Mouse (Mus musculus) left cerebral cortex, postnatal 25 days (tissue): Measurements from ENCODE around the gene Mrto4. TPM values are rescaled to one million over a fixed set of nuclear protein-coding genes. Genes with fewer than 3 reads are reported as not detected.

Source experiments
- DNase-seq, 2 experiments: peaks; one replicate each; pipeline ENCODE4 v3.0.0; 2022; ENCODE audit warnings: low spot score in 2 of 2, mixed read lengths in 1 of 2
- intact Hi-C: fragments of 180-260 bp; cut with DNase I; formaldehyde crosslinking; loops from one replicate; pipeline ENCODE4 v1.15.1; 2025
- microRNA-seq, 2 experiments: library from miRNA; unstranded; fragments of <30 nt; microRNA quantifications; one replicate each; pipeline ENCODE4 v1.2.0; 2022
- total RNA-seq, 2 experiments: library from RNA; stranded (reverse); gene quantifications; 2 replicates each; pipeline ENCODE4 v1.2.3; 2021

Gene Mrto4
- total RNA-seq, 2 experiments from 2014 or later, result 43.3 to 45.7 TPM

GRCm38 (mm10) chr4:139298671-139299366 is 53.6 kb downstream of the Mrto4 start:
- no peak for DNase-seq
- intact Hi-C loops, result no loop called here

- intact Hi-C loops, result no loop called here
- DNase-seq, result no peak
Observed at GRCm38 (mm10) chr4:139297566-139297965, 54.8 kb downstream of the Mrto4 start.

Small RNAs within 50 kb of the gene (microRNA-seq; reads per million reads assigned to microRNA genes)
- gene Gm24245 (0 reads per million in 2 experiments), gene Gm25732 (0.25 to 1.3 reads per million in 2 experiments)

Other genes with a start within 250 kb of the Mrto4 start
- gene Minos1, start 221.5 kb downstream of the Mrto4 start, total RNA-seq, result 100 to 1,000 TPM; 215 to 218 TPM
- gene Capzb, start 159.7 kb downstream of the Mrto4 start, total RNA-seq, result 100 to 1,000 TPM; 350 to 351 TPM
- 10 to 100 TPM; 12.6 to 13.0 TPM for gene Pqlc2, start 41.9 kb downstream of the Mrto4 start, total RNA-seq
- 10 to 100 TPM; 24.4 to 30.1 TPM for gene Akr7a5, start 41.8 kb downstream of the Mrto4 start, total RNA-seq
- gene Emc1, start within 50 bp of the Mrto4 start, total RNA-seq, result 10 to 100 TPM; 80.2 to 86.8 TPM
- 100 to 1,000 TPM; 172 to 174 TPM for gene Ubr4, start within 50 bp of the Mrto4 start, total RNA-seq
- 10 to 100 TPM; 15.9 to 17.2 TPM for gene Iffo2, start 178.0 kb upstream of the Mrto4 start, total RNA-seq